Mouse (Mus musculus): Measurements from ENCODE around the gene Ube2g2. TPM values are rescaled to one million over a fixed set of nuclear protein-coding genes. Genes with fewer than 3 reads are reported as not detected.

Ube2g2 gene
- total RNA-seq, 2 experiments from 2014 or later, result 43.7 to 51.3 TPM

- no peak for DNase-seq (ENCODE audit: low spot score in 2 of 2)
- intact Hi-C loops (cut with DNase I), result no loop called here
Observed at GRCm38 (mm10) chr10:77629163-77629562, 7.1 kb downstream of the Ube2g2 start.

- no peak for DNase-seq (ENCODE audit: low spot score in 2 of 2)
- intact Hi-C loops (cut with DNase I), result no loop called here
Observed at GRCm38 (mm10) chr10:77629970-77630369, 7.9 kb downstream of the Ube2g2 start.

GRCm38 (mm10) chr10:77634016-77634415 is 11.9 kb downstream of the Ube2g2 start:
- no peak for DNase-seq (ENCODE audit: low spot score in 2 of 2)
- intact Hi-C loops (cut with DNase I), result no loop called here

GRCm38 (mm10) chr10:77634452-77635231 is 12.6 kb downstream of the Ube2g2 start:
- no peak for DNase-seq (ENCODE audit: low spot score in 2 of 2)
- intact Hi-C loops (cut with DNase I), result loop anchor here (5.0 kb wide), 1 partner anchor 343 kb away; the partner anchor contains the start of gene 1810043G02Rik

GRCm38 (mm10) chr10:77636234-77636922 is 14.3 kb downstream of the Ube2g2 start:
- peak in 1 of 2 experiments; percentile 86 for DNase-seq (ENCODE audit: low spot score in 2 of 2)
- intact Hi-C loops (cut with DNase I), result loop anchor here (5.0 kb wide), 1 partner anchor 341 kb away; the partner anchor contains the start of gene 1810043G02Rik

GRCm38 (mm10) chr10:77638956-77639355 is 16.9 kb downstream of the Ube2g2 start:
- intact Hi-C loops (cut with DNase I), result loop anchor here (5.0 kb wide), 1 partner anchor 338 kb away; the partner anchor contains the start of gene 1810043G02Rik
- no peak for DNase-seq (ENCODE audit: low spot score in 2 of 2)

GRCm38 (mm10) chr10:77643160-77643559 is 21.1 kb downstream of the Ube2g2 start:
- intact Hi-C loops (cut with DNase I), result no loop called here

GRCm38 (mm10) chr10:77645571-77645970 is 23.5 kb downstream of the Ube2g2 start:
- DNase-seq (ENCODE audit: low spot score in 2 of 2), result no peak

More at GRCm38 (mm10) chr10:77643160-77643559, 21.1 kb downstream of the Ube2g2 start:
- no peak for DNase-seq (ENCODE audit: low spot score in 2 of 2)

GRCm38 (mm10) chr10:77647461-77647860 is 25.4 kb downstream of the Ube2g2 start:
- intact Hi-C loops (cut with DNase I), result no loop called here
- DNase-seq (ENCODE audit: low spot score in 2 of 2), result no peak

More at GRCm38 (mm10) chr10:77645571-77645970, 23.5 kb downstream of the Ube2g2 start:
- intact Hi-C loops (cut with DNase I), result no loop called here

- intact Hi-C loops (cut with DNase I), result no loop called here
- DNase-seq (ENCODE audit: low spot score in 2 of 2), result no peak
Observed at GRCm38 (mm10) chr10:77647901-77648300, 25.8 kb downstream of the Ube2g2 start.

- peak in 1 of 2 experiments; percentile 11 for DNase-seq (ENCODE audit: low spot score in 2 of 2)
- intact Hi-C loops (cut with DNase I), result no loop called here
Observed at GRCm38 (mm10) chr10:77652046-77652445, 30.0 kb downstream of the Ube2g2 start.

GRCm38 (mm10) chr10:77658286-77658994 is 36.4 kb downstream of the Ube2g2 start:
- intact Hi-C loops (cut with DNase I), result no loop called here
- DNase-seq (ENCODE audit: low spot score in 2 of 2), result no peak

GRCm38 (mm10) chr10:77663949-77664665 is 42.0 kb downstream of the Ube2g2 start:
- DNase-seq (ENCODE audit: low spot score in 2 of 2), result no peak
- intact Hi-C loops (cut with DNase I), result no loop called here

GRCm38 (mm10) chr10:77666342-77666741 is 44.3 kb downstream of the Ube2g2 start:
- intact Hi-C loops (cut with DNase I), result no loop called here
- no peak for DNase-seq (ENCODE audit: low spot score in 2 of 2)

- intact Hi-C loops (cut with DNase I), result no loop called here
- DNase-seq (ENCODE audit: low spot score in 2 of 2), result peak in 1 of 2 experiments; percentile 79
Observed at GRCm38 (mm10) chr10:77667402-77667801, 45.3 kb downstream of the Ube2g2 start.

GRCm38 (mm10) chr10:77670710-77671109 is 48.6 kb downstream of the Ube2g2 start:
- DNase-seq (ENCODE audit: low spot score in 2 of 2), result no peak
- intact Hi-C loops (cut with DNase I), result no loop called here

- DNase-seq (ENCODE audit: low spot score in 2 of 2), result no peak
Observed at GRCm38 (mm10) chr10:77671519-77671918, 49.4 kb downstream of the Ube2g2 start.

GRCm38 (mm10) chr10:77673765-77674164 is 51.7 kb downstream of the Ube2g2 start:
- no peak for DNase-seq (ENCODE audit: low spot score in 2 of 2)
- intact Hi-C loops (cut with DNase I), result no loop called here

More at GRCm38 (mm10) chr10:77671519-77671918, 49.4 kb downstream of the Ube2g2 start:
- intact Hi-C loops (cut with DNase I), result no loop called here

- intact Hi-C loops (cut with DNase I), result no loop called here
- no peak for DNase-seq (ENCODE audit: low spot score in 2 of 2)
Observed at GRCm38 (mm10) chr10:77677562-77677961, 55.5 kb downstream of the Ube2g2 start.
